Comparison of ENCODE assay signal across 26 mouse cellular contexts in the genomic region with DNA sequence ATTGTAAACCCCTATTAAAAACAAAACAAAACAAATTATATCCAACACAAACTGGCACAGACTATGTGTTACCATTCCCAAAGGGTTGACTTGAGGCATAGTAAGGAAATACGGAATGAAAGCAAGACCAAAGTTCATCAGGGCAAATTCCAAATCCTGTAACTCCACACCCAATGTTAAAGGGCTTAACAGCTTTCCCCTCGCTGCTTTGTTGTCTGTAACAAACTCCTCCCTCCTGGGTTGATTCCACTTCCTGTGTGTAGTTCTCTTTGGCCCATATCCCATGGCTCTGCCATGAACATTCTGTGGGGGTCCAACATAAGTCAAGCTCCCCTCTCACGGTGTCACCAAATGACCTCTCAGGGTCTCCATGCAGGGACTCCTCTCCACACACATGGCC. TPM values are rescaled to one million over a fixed set of nuclear protein-coding genes. Genes with fewer than 3 reads are reported as not detected.
"Had no signal": no experiment of that assay in that cellular context is flagged by ENCODE, and none has a peak within 500 bp of the region (broad histone marks: within the 10 kb centered on the region; RNA-seq: fewer than 3 reads in every experiment).

No protein-coding gene starts in this region.

- H3K27ac ChIP-seq: lung, embryonic 15.5 days; macrophage; midbrain, embryonic 13.5 days; midbrain, embryonic 15.5 days; neural tube, embryonic 12.5 days; stomach, embryonic 15.5 days; stomach, postnatal 0 days had no signal

- H3K4me3 ChIP-seq: lung, embryonic 15.5 days; megakaryocyte, embryonic 14.5 days; midbrain, embryonic 13.5 days; midbrain, embryonic 15.5 days; neural tube, embryonic 12.5 days; stomach, embryonic 15.5 days had no signal

- H3K4me2 ChIP-seq: lung, embryonic 15.5 days; midbrain, embryonic 11.5 days; midbrain, embryonic 13.5 days; midbrain, embryonic 15.5 days; neural tube, embryonic 12.5 days; stomach, embryonic 15.5 days had no signal

- H3K4me1 ChIP-seq: lung, embryonic 15.5 days; megakaryocyte, embryonic 14.5 days; midbrain, embryonic 13.5 days; midbrain, embryonic 15.5 days; neural tube, embryonic 12.5 days; stomach, embryonic 15.5 days had no signal

- H3K9me3 ChIP-seq: lung, embryonic 15.5 days; megakaryocyte, embryonic 14.5 days; midbrain, embryonic 13.5 days; midbrain, embryonic 15.5 days; neural tube, embryonic 12.5 days; stomach, embryonic 15.5 days had no signal

- DNase-seq: lung, adult 2 months; lung, postnatal 14 days; lung, postnatal 36 days; retina, postnatal 1 day; right cerebral cortex, adult 18-20 months; right cerebral cortex, postnatal 25 days; right cerebral cortex, postnatal 4 days; thymus, postnatal 14 days; thymus, postnatal 36 days had no signal

- H3K36me3 ChIP-seq: lung, embryonic 15.5 days; midbrain, embryonic 13.5 days; midbrain, embryonic 15.5 days; neural tube, embryonic 12.5 days; stomach, embryonic 15.5 days had no signal

- H3K9ac ChIP-seq: lung, embryonic 15.5 days; midbrain, embryonic 13.5 days; midbrain, embryonic 15.5 days; neural tube, embryonic 12.5 days; stomach, embryonic 15.5 days had no signal

- ATAC-seq: lung, postnatal 0 days; midbrain, embryonic 13.5 days; midbrain, embryonic 15.5 days had no signal

RNA-seq across cellular contexts. Expression of a gene that starts 8.8 kb away (rescaled TPM):
- total RNA-seq: megakaryocyte progenitor cell, adult 5-6 weeks; monocyte, adult 5-6 weeks; neutrophil, adult 5-6 weeks had no signal
- polyA plus RNA-seq: liver, embryonic 16.5 days; lung, adult 2 months; macrophage; spleen, adult 2 months; testis, adult 2 months; thymus, postnatal 0 days had no signal
